Mouse (Mus musculus) erythroblast, embryonic 14.5 days (primary cell): ENCODE results near the gene Begain.

Source experiments
- GATA1 ChIP-seq: IDR thresholded peaks from 2 replicates; pipeline ENCODE4 v1.6.1; 2012; ENCODE audit warnings: low read length, inconsistent platforms, mixed read lengths
- TAL1 ChIP-seq: IDR thresholded peaks from 3 replicates; pipeline ENCODE4 v1.6.1; 2012; ENCODE audit warnings: low read length, inconsistent platforms, mixed read lengths

DNA sequence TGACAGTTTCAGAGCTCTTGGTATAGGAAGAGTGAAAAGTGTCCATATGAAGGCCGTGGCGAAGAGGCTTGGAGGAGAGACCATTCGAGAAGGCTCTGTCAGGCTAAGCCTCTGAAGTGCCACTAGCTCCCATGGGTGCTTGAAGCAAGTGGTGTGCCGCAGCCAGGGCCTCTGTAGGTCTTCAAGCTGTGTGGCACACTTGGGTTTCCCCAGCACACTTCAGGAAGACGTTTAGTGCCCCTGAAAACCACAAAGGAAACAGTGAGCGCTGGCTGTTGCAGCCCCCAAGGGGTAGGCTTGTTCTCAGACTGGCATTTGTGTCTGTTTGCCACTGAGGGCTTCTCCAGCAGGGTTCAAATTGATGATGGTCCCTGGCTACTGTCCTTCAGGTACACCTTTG lies 84.5 kb downstream of the Begain start:
- TF ChIP-seq TAL1 (no peak), GATA1 (no peak)
